Mouse (Mus musculus) CH12.LX (cell line): ENCODE measurements at regions not wholly inside any gene's neighbourhood (a gene's known extent, or its start where the extent isn't known, plus 50 kb on each side); places are given as distances from the start of the nearest gene placed in this dataset.

Experiments used
- CHD1 ChIP-seq: IDR thresholded peaks from 2 replicates; pipeline ENCODE4 v1.6.1; 2012; ENCODE audit warnings: low read depth, low read length, improper control_type of control experiment, inconsistent platforms
- CTCF ChIP-seq, 2 experiments: IDR thresholded peaks in 1 of 2; conservative IDR thresholded peaks in 1 of 2; 2 replicates each; pipeline ENCODE4 v1.5.1; 2011 to 2012; ENCODE audit warnings: low read depth in 2 of 2, low read length in 2 of 2, improper control_type of control experiment in 1 of 2, inconsistent platforms in 1 of 2, mild to moderate bottlenecking in 1 of 2, moderate library complexity in 1 of 2
- E2F4 ChIP-seq: IDR thresholded peaks from 2 replicates; pipeline ENCODE4 v1.6.1; 2011; ENCODE audit warnings: low read depth, low read length, improper control_type of control experiment; ENCODE audit not compliant: insufficient replicate concordance
- EP300 ChIP-seq: IDR thresholded peaks from 2 replicates; pipeline ENCODE4 v1.6.1; 2011; ENCODE audit warnings: low read length, improper control_type of control experiment
- NELFE ChIP-seq: IDR thresholded peaks from 2 replicates; pipeline ENCODE4 v1.6.1; 2011; ENCODE audit warnings: low read depth, low read length, improper control_type of control experiment
- RCOR1 ChIP-seq: conservative IDR thresholded peaks from 2 replicates; pipeline ENCODE4 v1.6.1; 2012; ENCODE audit warnings: low read depth, mild to moderate bottlenecking, inconsistent platforms, low read length, improper control_type of control experiment
- USF2 ChIP-seq: conservative IDR thresholded peaks from 2 replicates; pipeline ENCODE4 v1.6.1; 2011; ENCODE audit warnings: low read depth, low read length, improper control_type of control experiment
- ZMIZ1 ChIP-seq: IDR thresholded peaks from 2 replicates; pipeline ENCODE4 v1.6.1; 2012; ENCODE audit warnings: low read depth, mild to moderate bottlenecking, inconsistent platforms, low read length, improper control_type of control experiment

GRCm38 (mm10) chr10:38887896-38888295 lies 66.3 kb upstream of the Rfpl4b start:
- no peak for TF ChIP-seq CTCF (conservative IDR thresholded peaks at IDR 0.05 in 1 of 2, IDR thresholded peaks at IDR 0.05 in 1 of 2; ENCODE audit: low read depth in 2 of 2, low read length in 2 of 2)
- no peak for TF ChIP-seq RCOR1
- no peak for TF ChIP-seq E2F4
- TF ChIP-seq CHD1 = no peak
- TF ChIP-seq ZMIZ1 = no peak
- TF ChIP-seq NELFE = no peak
- TF ChIP-seq USF2 = no peak
- no peak for TF ChIP-seq EP300
